Mouse (Mus musculus) lung, embryonic 14.5 days (tissue): Measurements from ENCODE around the gene Dcbld2. TPM values are rescaled to one million over a fixed set of nuclear protein-coding genes. Genes with fewer than 3 reads are reported as not detected.

ENCODE experiments used
- ATAC-seq: fragments of 200-750 bp; cut with Nextera tagmentation; 2 replicates; pipeline ENCODE4 v1.8.0; 2017; ENCODE audit warnings: mild to moderate bottlenecking, moderate TSS enrichment, moderate library complexity; ENCODE audit not compliant: insufficient read depth
- DNase-seq: peaks from one replicate; pipeline ENCODE4 v3.0.0-alpha.2; 2015
- H3K27ac ChIP-seq: fragments of 300-500 bp; sonication (generic); 2 replicates; pipeline ENCODE4 v1.5.1; 2014; ENCODE audit warnings: low read depth, mild to moderate bottlenecking, moderate library complexity
- H3K27me3 ChIP-seq: fragments of 300-500 bp; sonication (generic); 2 replicates; pipeline ENCODE4 v1.6.1; 2014; ENCODE audit warnings: low read length, control low read depth; ENCODE audit not compliant: insufficient read depth
- H3K36me3 ChIP-seq: fragments of 300-500 bp; sonication (generic); 2 replicates; pipeline ENCODE4 v1.6.1; 2014; ENCODE audit warnings: control low read depth; ENCODE audit not compliant: insufficient read depth
- H3K4me1 ChIP-seq: fragments of 300-500 bp; sonication (generic); 2 replicates; pipeline ENCODE4 v1.6.1; 2014; ENCODE audit warnings: antibody characterized with exemption, control low read depth; ENCODE audit not compliant: insufficient read depth
- H3K4me2 ChIP-seq: fragments of 300-500 bp; sonication (generic); 2 replicates; pipeline ENCODE4 v1.6.1; 2014; ENCODE audit warnings: mild to moderate bottlenecking
- H3K4me3 ChIP-seq: fragments of 300-500 bp; sonication (generic); 2 replicates; pipeline ENCODE4 v1.5.1; 2014; ENCODE audit warnings: low read depth, low read length
- H3K9ac ChIP-seq: fragments of 300-500 bp; sonication (generic); 2 replicates; pipeline ENCODE4 v1.6.1; 2014
- H3K9me3 ChIP-seq: fragments of 300-500 bp; sonication (generic); 2 replicates; pipeline ENCODE4 v1.6.1; 2016; ENCODE audit warnings: low read depth, low read length, control low read depth
- CTCF ChIP-seq: IDR thresholded peaks from 2 replicates; pipeline ENCODE4 v1.5.1; 2016; ENCODE audit warnings: antibody characterized with exemption, low read depth
- WGBS: fragments of 180-500 bp; shearing (Covaris S2); extraction: QIAGEN DNeasy Blood & Tissue Kit; methylation state at CpG from one replicate; pipeline ENCODE4 v1.1.7; 2014; 5-methylcytosine and 5-hydroxymethylcytosine counted together
- polyA plus RNA-seq: library from polyadenylated mRNA; unstranded; fragments of >200 nt; fragmentation: Nextera tagmentation; extraction: Ambion mirVana; gene quantifications from 2 replicates; pipeline ENCODE4 v1.2.1, GENCODE M21; 2014

Dcbld2 gene
- 14.2 and 17.3 TPM in 2 replicates for polyA plus RNA-seq

GRCm38 (mm10) chr16:58408062-58408486, at the start of gene Dcbld2:
TSS of gene Dcbld2 (plus strand) at chr16:58408443.
- Histone ChIP-seq H3K4me1 (peaks cover 14% of the 10 kb centered on the region), H3K4me3 (peak within 1 kb of the TSS; percentile 84), H3K9me3 (no peaks in the 10 kb centered on the region), H3K27ac (peak within 1 kb of the TSS; percentile 86; the same call in 1 of the 2 replicates), H3K9ac (peak within 1 kb of the TSS; percentile 87), H3K27me3 (no peaks in the 10 kb centered on the region), H3K36me3 (no peaks in the 10 kb centered on the region), H3K4me2 (peak within 1 kb of the TSS; percentile 72)
- TF ChIP-seq CTCF = no peak
- ATAC-seq = peak; percentile 100
- under 1% methylated on average over 32 of the region's 32 CpGs for WGBS
- DNase-seq = peak; percentile 98

- Histone ChIP-seq H3K27ac (no peak overlapping the region), H3K27me3 (no peaks in the 10 kb centered on the region), H3K9ac (no peak overlapping the region), H3K4me1 (no peaks in the 10 kb centered on the region), H3K9me3 (no peaks in the 10 kb centered on the region), H3K4me2 (no peak overlapping the region), H3K4me3 (no peak overlapping the region), H3K36me3 (no peaks in the 10 kb centered on the region)
- WGBS = 31% methylated on average over 1 of the region's 1 CpGs
- peak; percentile 49; the same call in 1 of the 2 replicates for ATAC-seq
- TF ChIP-seq CTCF = no peak
- DNase-seq = peak; percentile 20
Observed at GRCm38 (mm10) chr16:58377170-58377569, 31.1 kb upstream of the Dcbld2 start.

- H3K4me1 ChIP-seq = no peaks in the 10 kb centered on the region
- no peak overlapping the region for H3K27ac ChIP-seq
- 27% methylated on average over 13 of the region's 13 CpGs for WGBS
- no peak for TF ChIP-seq CTCF
- H3K36me3 ChIP-seq = no peaks in the 10 kb centered on the region
- ATAC-seq (peak; percentile 78), DNase-seq (peak; percentile 74)
- no peaks in the 10 kb centered on the region for H3K9me3 ChIP-seq
- peak overlapping the region; percentile 2; the same call in 1 of the 2 replicates for H3K4me2 ChIP-seq
- H3K9ac ChIP-seq = no peak overlapping the region
- no peak overlapping the region for H3K4me3 ChIP-seq
- H3K27me3 ChIP-seq = no peaks in the 10 kb centered on the region
Observed at GRCm38 (mm10) chr16:58377756-58378503, 30.3 kb upstream of the Dcbld2 start.

- Histone ChIP-seq H3K36me3 (no peaks in the 10 kb centered on the region), H3K9me3 (no peaks in the 10 kb centered on the region), H3K27ac (no peak overlapping the region), H3K4me2 (no peak overlapping the region), H3K27me3 (no peaks in the 10 kb centered on the region), H3K4me3 (no peak overlapping the region), H3K9ac (no peak overlapping the region), H3K4me1 (no peaks in the 10 kb centered on the region)
- TF ChIP-seq CTCF = no peak
- ATAC-seq (no peak), DNase-seq (no peak)
- WGBS = 84% methylated on average over 4 of the region's 4 CpGs
Observed at GRCm38 (mm10) chr16:58386241-58386757, 21.9 kb upstream of the Dcbld2 start.

- Histone ChIP-seq H3K4me2 (no peak overlapping the region), H3K36me3 (no peaks in the 10 kb centered on the region), H3K27me3 (no peaks in the 10 kb centered on the region), H3K9ac (no peak overlapping the region), H3K9me3 (no peaks in the 10 kb centered on the region), H3K4me3 (no peak overlapping the region), H3K4me1 (no peaks in the 10 kb centered on the region), H3K27ac (no peak overlapping the region)
- no peak for ATAC-seq
- TF ChIP-seq CTCF = no peak
- DNase-seq = no peak
- 60% methylated on average over 7 of the region's 7 CpGs for WGBS
Observed at GRCm38 (mm10) chr16:58389143-58389755, 19.0 kb upstream of the Dcbld2 start.

GRCm38 (mm10) chr16:58393036-58393435, 15.2 kb upstream of the Dcbld2 start:
- H3K36me3 ChIP-seq = no peaks in the 10 kb centered on the region
- no peak for ATAC-seq
- 69% methylated on average over 3 of the region's 3 CpGs for WGBS

GRCm38 (mm10) chr16:58394156-58394555, 14.1 kb upstream of the Dcbld2 start:
- no peak overlapping the region for H3K4me3 ChIP-seq
- 64% methylated on average over 5 of the region's 5 CpGs for whole genome bisulfite sequencing
- H3K9ac ChIP-seq = no peak overlapping the region
- H3K27ac ChIP-seq = no peak overlapping the region
- no peak overlapping the region for H3K4me2 ChIP-seq
- no peak for TF ChIP-seq CTCF
- DNase-seq (no peak), ATAC-seq (no peak)
- no peaks in the 10 kb centered on the region for H3K27me3 ChIP-seq
- H3K4me1 ChIP-seq = no peaks in the 10 kb centered on the region
- no peaks in the 10 kb centered on the region for H3K9me3 ChIP-seq
- no peaks in the 10 kb centered on the region for H3K36me3 ChIP-seq

More at GRCm38 (mm10) chr16:58393036-58393435, 15.2 kb upstream of the Dcbld2 start:
- H3K9me3 ChIP-seq = no peaks in the 10 kb centered on the region
- H3K4me3 ChIP-seq = no peak overlapping the region
- H3K27ac ChIP-seq = no peak overlapping the region
- no peak overlapping the region for H3K4me2 ChIP-seq
- H3K9ac ChIP-seq = no peak overlapping the region
- H3K4me1 ChIP-seq = no peaks in the 10 kb centered on the region
- TF ChIP-seq CTCF = no peak
- DNase-seq = no peak
- no peaks in the 10 kb centered on the region for H3K27me3 ChIP-seq
